Mouse (Mus musculus) mouse trophoblast stem cell (cell line): ENCODE data around the gene Tap2.
"Not testable (repeated sequence)": the region's sequence is repeated elsewhere in the genome, so short reads cannot be mapped to it uniquely, and the experiment has no call there.

ENCODE experiments used
- in situ Hi-C, 2 experiments: fragments of 300-500 bp; cut with MseI, MboI; formaldehyde crosslinking; loops; 2 replicates in 1 of 2; 3 replicates in 1 of 2; pipeline ENCODE4 v1.15.1; 2025

Tap2 gene

GRCm38 (mm10) chr17:34211746-34212365, 8.5 kb downstream of the Tap2 start:
- in situ Hi-C loops = no loop called here

DNA sequence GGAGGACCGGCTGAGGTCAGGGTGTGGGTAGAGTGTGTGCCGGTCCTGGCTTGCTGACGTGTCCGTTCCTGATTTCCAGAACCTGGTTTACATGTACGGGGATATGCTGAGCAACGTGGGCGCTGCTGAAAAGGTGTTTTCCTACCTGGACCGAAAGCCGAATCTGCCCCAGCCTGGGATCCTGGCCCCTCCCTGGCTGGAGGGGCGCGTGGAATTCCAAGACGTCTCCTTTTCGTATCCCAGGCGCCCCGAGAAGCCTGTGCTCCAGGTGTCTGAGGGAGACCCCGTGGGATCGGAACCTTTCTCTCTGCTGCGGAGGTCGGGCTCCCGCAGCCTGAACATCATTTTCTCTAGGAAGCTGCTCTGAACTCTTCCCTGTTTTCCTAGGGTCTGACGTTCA, 10.6 kb downstream of the Tap2 start:
- in situ Hi-C loops = no loop called here

DNA sequence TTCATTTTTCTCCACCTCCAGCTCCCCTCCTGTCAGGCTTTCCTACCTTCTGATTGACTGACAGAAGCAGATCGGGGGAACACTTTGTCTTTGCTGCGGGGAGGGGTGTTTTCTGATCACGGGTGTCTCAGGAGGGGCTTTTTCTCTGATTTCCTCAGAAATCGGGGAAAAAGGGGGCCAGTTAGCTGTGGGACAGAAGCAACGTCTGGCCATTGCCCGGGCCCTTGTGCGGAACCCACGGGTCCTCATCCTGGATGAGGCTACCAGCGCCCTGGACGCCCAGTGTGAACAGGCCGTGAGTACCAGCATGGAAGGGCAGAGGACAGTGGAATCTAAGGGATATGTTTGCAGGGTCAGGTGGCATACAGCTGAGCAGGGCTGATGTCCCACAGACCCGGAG, 11.8 kb downstream of the Tap2 start:
- in situ Hi-C loops = no loop called here

DNA sequence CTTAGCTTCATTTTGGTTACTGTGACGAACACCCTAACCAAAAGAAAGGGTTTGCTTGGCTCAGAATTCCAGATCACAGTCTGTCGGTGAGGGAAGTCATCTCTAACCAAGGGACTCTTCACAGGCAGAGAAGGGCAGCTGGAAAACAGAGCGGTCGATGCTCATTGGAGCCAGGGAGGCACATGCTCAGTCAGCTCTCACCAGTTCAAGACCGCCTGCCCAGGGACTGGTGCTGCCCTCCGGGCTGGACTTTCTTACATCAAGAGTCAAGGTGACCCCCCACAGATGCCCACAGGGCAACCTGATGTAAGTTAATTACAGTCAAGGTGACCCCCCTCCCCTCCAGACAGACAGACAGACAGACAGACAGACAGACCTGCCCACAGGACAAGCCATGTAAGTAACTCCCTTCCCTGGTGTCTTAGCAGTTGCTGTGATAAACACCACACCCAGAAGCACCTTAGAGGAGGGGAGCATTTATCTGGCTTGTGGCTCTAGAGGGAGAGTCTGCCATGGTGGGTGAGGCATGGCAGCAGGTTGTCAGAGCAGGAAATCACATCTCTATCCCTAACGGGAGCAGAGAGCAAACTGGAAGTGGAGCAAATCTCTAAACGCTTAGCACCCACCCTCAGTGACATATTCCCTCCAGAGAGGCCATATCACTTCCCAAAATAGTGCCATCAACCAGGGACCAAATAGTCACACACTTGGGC, 14.0 kb downstream of the Tap2 start:
- in situ Hi-C loops = no loop called here

DNA sequence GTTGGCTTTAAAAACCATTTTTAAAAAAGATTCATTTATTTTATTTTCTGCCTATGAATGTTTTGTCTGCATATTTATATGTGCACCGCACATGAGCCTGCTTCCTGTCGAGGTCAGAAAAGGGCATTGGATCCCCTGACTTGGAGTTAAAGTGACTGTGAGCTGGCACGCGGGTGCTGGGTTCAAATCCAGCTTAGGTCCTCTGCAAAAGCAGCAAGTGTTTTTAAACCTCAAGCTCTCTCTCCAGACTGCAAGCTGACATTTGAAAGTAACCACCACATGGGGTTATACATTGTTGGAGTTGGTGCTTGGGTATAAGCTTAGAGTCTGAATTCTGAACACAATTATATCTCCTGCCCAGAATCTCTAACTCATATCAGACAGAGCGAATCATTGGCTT, 14.7 kb downstream of the Tap2 start:
- in situ Hi-C loops = no loop called here

- in situ Hi-C loops = no loop called here
Measured at GRCm38 (mm10) chr17:34218675-34219074, 15.3 kb downstream of the Tap2 start.

DNA sequence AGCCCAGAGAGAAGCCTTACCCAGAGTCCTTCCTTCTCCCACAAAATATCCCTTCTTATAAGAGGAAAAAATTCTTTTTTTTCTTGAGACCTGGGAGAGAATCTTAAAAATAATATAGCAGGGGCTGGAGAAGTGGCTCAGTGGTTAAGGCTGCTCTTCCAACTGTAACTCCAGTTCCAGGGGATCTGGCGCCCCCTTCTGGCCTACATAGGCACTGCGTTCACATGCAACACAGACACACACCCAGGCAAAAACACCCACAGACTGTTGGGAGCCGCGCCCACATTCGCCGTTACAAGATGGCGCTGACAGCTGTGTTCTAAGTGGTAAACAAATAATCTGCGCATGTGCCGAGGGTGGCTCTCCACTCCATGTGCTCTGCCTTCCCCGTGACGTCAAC, 15.8 kb downstream of the Tap2 start:
- in situ Hi-C loops = not testable (repeated sequence)

GRCm38 (mm10) chr17:34219801-34220200, 16.5 kb downstream of the Tap2 start:
- in situ Hi-C loops = not testable (repeated sequence)

DNA sequence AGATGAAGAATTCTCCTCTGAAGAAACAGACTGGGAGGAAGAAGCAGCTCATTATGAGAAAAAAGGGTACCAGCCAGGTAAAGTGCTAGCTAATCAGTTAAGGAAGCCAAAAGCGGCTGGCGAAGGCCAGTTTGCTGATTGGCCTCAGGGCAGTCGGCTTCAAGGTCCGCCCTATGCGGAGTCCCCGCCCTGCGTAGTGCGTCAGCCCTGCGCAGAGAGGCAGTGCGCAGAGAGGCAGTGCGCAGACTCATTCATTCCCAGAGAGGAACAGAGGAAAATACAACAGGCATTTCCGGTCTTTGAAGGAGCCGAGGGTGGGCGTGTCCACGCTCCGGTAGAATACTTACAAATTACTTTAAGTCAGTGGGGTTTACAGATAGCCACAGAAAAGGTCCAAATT, 17.1 kb downstream of the Tap2 start:
- in situ Hi-C loops = not testable (repeated sequence)

DNA sequence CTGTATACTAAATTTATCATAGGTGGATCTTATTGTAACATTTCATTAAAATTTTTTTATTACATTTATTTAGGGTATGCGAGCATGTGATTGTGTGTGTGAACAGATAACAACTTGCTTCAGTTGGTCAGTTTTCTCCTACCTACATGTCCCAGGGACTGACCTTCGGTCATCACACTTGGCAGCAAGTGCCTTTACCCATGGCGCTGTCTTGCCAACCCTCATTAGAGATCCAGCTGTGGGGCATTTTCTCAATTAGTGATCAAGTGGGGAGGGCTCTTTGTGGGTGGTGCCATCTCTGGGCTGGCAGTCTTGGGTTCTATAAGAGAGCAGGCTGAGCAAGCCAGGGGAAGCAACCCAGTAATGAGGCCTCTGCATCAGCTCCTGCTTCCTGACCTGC, 21.5 kb downstream of the Tap2 start:
- in situ Hi-C loops = no loop called here

DNA sequence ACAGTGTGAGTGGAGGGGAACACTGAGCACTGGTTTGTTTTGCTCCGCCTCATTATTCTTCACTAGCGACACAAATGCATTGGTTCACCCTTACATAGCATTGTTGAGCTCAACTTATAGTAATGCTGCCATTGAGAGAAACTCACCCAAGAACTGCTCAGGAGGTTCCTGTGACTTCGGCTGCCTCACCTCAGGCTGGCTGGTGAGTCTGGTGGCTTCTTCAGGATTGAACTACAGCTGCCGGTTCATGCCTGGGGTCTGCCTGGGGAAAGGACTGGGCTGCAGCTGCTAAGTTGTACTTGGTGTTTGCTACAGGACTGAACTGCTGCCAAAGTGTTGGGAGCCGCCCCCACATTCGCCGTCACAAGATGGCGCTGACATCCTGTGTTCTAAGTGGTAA, 22.1 kb downstream of the Tap2 start:
- in situ Hi-C loops = no loop called here

GRCm38 (mm10) chr17:34225911-34226310, 22.6 kb downstream of the Tap2 start:
- in situ Hi-C loops = not testable (repeated sequence)

GRCm38 (mm10) chr17:34230971-34231370, 27.6 kb downstream of the Tap2 start:
- in situ Hi-C loops = loop anchor here in 1 of 2 experiments (10.0 kb wide), 1 partner anchor 156 kb away; no protein-coding TSS in a partner anchor

- in situ Hi-C loops = loop anchor here in 1 of 2 experiments (10.0 kb wide), 1 partner anchor 157 kb away; no protein-coding TSS in a partner anchor
Measured at GRCm38 (mm10) chr17:34232021-34232420, 28.7 kb downstream of the Tap2 start.

- in situ Hi-C loops = loop anchor here in 1 of 2 experiments (5.0 to 10.0 kb wide), 2 partner anchors 68 to 160 kb away; no protein-coding TSS in a partner anchor
Measured at GRCm38 (mm10) chr17:34234926-34235325, 31.6 kb downstream of the Tap2 start.

GRCm38 (mm10) chr17:34236691-34237090, 33.4 kb downstream of the Tap2 start:
- in situ Hi-C loops = loop anchor here in 1 of 2 experiments (5.0 to 10.0 kb wide), 2 partner anchors 69 to 162 kb away; no protein-coding TSS in a partner anchor

DNA sequence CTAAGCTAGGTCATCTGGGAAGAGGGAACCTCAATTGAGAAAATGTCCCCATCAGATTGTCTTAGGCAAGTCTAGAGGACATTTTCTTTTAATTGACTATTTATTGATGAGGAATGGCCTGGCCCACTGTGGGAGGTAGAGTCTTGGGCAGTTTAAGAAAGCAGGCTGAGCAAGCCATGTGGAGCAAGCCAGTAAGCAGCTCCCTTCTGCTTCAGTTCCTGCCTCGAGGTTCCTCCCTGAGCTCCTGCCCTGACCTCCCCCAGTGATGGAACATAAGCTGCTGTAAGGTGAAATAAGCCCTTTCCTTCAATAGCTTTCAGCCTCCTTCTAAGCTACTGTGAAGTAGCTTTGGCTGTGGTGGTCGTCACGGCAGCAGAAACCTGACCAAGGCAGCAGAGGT, 34.4 kb downstream of the Tap2 start:
- in situ Hi-C loops = loop anchor here in 1 of 2 experiments (5.0 to 10.0 kb wide), 2 partner anchors 70 to 163 kb away; no protein-coding TSS in a partner anchor

DNA sequence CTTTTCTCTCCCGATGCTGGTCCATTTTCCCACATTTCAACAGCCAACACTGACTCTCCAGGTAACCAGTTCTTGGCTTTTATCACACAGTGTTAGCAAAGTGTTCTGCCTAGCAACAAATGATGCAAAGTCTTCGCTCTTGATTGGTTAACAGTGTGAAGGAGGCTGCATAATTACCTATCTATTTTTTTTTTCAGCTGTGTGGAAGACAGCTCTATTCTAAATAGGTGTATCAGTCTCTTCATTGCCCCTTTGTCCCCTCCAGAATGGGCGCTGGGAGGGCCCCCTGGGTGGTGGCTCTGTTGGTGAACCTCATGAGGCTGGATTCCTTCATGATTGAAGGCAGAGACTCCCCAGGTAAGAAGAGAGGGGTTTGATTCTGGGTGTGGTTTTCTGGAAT, 35.4 kb downstream of the Tap2 start, which contains the start of gene H2-Ob:
Gene H2-Ob, plus strand, starts transcription at position 198 of the 400 bp plus-strand sequence.
- in situ Hi-C loops = loop anchor here in 1 of 2 experiments (5.0 to 10.0 kb wide), 2 partner anchors 71 to 164 kb away; no protein-coding TSS in a partner anchor

DNA sequence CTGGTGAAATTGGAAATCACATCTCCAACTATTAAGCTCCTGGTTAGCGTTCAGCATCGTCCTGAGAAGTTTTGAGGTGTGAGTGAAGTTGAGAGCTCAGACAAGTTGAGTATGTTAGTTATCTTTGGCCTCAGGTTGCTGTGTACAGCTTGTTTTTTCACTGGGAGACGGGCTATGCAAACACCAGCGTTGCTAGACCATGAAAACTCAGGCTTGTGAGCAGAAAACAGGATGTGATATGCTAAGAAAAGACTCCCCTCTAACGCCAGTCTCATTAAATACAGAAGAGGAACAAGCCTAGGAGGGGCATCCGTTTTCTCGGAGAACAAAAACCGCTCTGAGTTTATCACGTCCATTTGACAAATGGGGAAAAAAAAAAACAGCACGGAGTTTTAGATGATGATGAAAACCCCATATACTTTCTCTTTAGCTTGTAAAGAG, 36.3 kb downstream of the Tap2 start:
- in situ Hi-C loops = loop anchor here (5.0 to 10.0 kb wide), 3 partner anchors 67 to 165 kb away; no protein-coding TSS in a partner anchor

GRCm38 (mm10) chr17:34240366-34240765, 37.0 kb downstream of the Tap2 start:
- in situ Hi-C loops = loop anchor here in 1 of 2 experiments (5.0 kb wide), 1 partner anchor 68 kb away; no protein-coding TSS in a partner anchor

DNA sequence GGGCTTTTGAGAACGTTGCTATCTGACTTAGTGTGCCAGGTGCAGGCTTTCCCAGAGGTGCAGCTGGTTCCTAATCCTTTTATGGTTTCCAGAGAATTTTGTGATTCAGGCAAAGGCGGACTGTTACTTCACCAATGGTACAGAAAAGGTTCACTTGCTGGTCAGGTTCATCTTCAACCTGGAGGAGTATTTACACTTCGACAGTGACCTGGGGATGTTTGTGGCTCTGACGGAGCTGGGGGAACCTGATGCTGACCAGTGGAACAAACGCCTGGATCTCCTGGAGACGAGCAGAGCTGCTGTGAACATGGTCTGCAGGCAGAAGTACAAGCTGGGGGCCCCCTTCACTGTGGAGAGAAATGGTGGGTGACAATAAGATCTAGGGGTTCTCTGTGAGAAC, 37.6 kb downstream of the Tap2 start:
- in situ Hi-C loops = loop anchor here in 1 of 2 experiments (5.0 kb wide), 1 partner anchor 69 kb away; no protein-coding TSS in a partner anchor

DNA sequence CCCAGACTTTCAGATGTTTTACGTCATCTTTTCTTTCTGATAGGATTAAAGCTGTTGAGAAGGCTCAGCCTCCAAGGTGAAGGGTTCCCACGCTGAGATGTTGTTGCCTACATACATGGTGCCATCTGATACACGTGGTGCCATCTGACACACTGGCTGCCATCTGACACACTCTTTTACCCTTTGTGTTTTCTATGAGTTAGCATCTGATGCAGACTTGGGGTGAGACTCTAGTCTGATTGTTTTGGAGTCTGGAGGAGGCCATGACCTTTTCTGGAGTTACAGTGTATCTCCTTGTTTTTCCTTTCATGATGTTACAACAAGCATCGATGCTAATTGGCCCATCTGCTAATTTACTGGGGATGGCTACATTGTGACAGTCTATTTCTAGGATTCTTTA, 41.3 kb downstream of the Tap2 start:
- in situ Hi-C loops = loop anchor here (5.0 kb wide), 3 partner anchors 72 to 103 kb away; no protein-coding TSS in a partner anchor
